Mouse (Mus musculus) liver, adult 2 months (tissue): ENCODE results near the gene Cdkl4.

Experiments
- CTCF ChIP-seq: fragments of 200-500 bp; IDR thresholded peaks from 2 replicates; pipeline ENCODE4 v1.5.1; 2011; ENCODE audit warnings: low read depth, low read length, control low read depth
- POLR2A ChIP-seq: fragments of 200-500 bp; IDR thresholded peaks from 2 replicates; pipeline ENCODE4 v1.6.1; 2011; ENCODE audit warnings: low read length, control low read depth; ENCODE audit not compliant: insufficient read depth; ENCODE audit errors: extremely low read depth

GRCm38 (mm10) chr17:80583051-80583450 lies 5.4 kb upstream of the Cdkl4 start:
- TF ChIP-seq POLR2A (no peak), CTCF (no peak)
